Mouse (Mus musculus) yolk sac, embryonic 10.5 days (tissue): ENCODE measurements at regions not wholly inside any gene's neighbourhood (a gene's known extent, or its start where the extent isn't known, plus 50 kb on each side); places are given as distances from the start of the nearest gene placed in this dataset.

Experiments
- DNase-seq: peaks from one replicate; pipeline ENCODE4 v3.0.0-alpha.2; 2017; ENCODE audit warnings: low spot score

- peak; percentile 1 for DNase-seq
These were observed 80.4 kb downstream of the Scgb1b3 start for GRCm38 (mm10) chr7:31455775-31456174.
